Mouse (Mus musculus): ENCODE measurements around the gene Vezf1. TPM values are rescaled to one million over a fixed set of nuclear protein-coding genes. Genes with fewer than 3 reads are reported as not detected.
"Not testable (repeated sequence)": the region's sequence is repeated elsewhere in the genome, so short reads cannot be mapped to it uniquely, and the experiment has no call there.

The Vezf1 gene
- total RNA-seq (2021), result 10 to 100 TPM; 24.4 to 26.2 TPM

- intact Hi-C loops (cut with DNase I), result loop anchor here (5.0 to 10.0 kb wide), 2 partner anchors 120 to 757 kb away; no protein-coding TSS in a partner anchor
- peak; percentile 69 to 76 for DNase-seq (ENCODE audit: low spot score in 2 of 2)
Observed at GRCm38 (mm10) chr11:88067586-88068410, at the start of gene Vezf1. Gene Vezf1 (plus strand): TSS chr11:88068279.

DNA sequence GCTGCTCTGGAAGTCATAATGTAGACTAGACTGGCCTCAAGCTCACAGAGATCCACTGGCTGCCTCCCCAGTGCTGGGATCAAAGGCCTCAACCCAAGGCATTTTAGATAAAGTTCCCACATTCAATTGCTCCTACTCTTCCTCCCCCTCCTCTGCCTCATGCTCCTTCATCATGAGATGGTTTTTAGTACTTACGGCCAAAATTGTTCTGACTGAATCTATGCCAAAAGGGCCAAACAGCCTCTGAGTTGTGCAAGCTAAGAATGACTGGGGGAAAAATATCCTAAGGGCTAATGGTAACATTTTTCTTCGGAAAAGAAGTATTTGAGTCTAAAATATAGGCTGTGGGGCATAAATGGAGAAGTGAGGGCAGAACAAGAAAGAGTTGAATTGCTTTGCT lies 44.1 kb upstream of the Vezf1 start:
- intact Hi-C loops (cut with DNase I), result no loop called here
- DNase-seq (ENCODE audit: low spot score in 2 of 2), result no peak

GRCm38 (mm10) chr11:88027391-88028035 lies 40.6 kb upstream of the Vezf1 start:
- no peak for DNase-seq (ENCODE audit: low spot score in 2 of 2)

GRCm38 (mm10) chr11:88028193-88028684 lies 39.8 kb upstream of the Vezf1 start:
- peak; percentile 36 to 43 for DNase-seq (ENCODE audit: low spot score in 2 of 2)

More at GRCm38 (mm10) chr11:88027391-88028035, 40.6 kb upstream of the Vezf1 start:
- intact Hi-C loops (cut with DNase I), result loop anchor here (1.0 kb wide), 1 partner anchor 40 kb away; the partner anchor contains the start of gene Dynll2

DNA sequence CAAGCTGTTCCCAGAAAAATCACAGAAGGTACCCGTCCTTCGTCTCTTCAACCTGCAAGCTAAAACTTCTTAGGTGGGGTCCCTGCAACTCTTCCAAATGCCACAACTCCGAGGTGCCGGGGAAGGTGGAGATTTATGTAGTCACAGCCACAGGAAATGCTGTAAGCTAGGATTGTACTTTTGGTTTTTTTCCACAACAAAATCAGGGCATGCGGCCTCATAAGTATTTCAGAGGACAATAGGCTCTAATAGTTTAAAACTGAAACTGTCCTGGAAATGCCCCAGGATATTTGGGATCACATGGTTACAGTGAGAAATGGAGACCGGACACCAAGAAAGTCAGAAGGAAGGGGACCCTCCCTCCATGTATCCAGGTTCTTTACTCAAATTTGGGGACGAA lies 37.9 kb upstream of the Vezf1 start:
- no peak for DNase-seq (ENCODE audit: low spot score in 2 of 2)
- intact Hi-C loops (cut with DNase I), result no loop called here

More at GRCm38 (mm10) chr11:88028193-88028684, 39.8 kb upstream of the Vezf1 start:
- intact Hi-C loops (cut with DNase I), result loop anchor here (1.0 kb wide), 1 partner anchor 41 kb away; the partner anchor contains the start of gene Dynll2

DNA sequence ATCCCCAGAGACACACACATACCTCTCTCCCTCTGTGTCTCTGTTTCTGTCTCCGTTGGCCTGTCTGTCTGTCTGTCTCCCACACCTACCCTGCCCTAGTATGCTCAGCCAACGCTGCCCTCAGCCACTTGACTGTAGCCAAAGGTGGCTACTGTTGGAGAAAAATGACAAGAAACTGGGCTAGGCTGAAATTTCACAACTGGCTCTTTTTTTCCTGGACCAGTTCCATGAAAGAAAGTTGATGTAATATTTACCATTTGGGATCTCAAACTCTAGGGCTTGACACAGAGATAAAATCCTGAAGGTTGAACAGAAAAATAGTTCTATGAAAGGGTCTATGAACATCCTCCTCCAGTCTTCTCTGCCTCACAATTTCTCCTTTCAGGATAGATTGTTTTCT lies 37.2 kb upstream of the Vezf1 start:
- intact Hi-C loops (cut with DNase I), result no loop called here
- DNase-seq (ENCODE audit: low spot score in 2 of 2), result no peak

GRCm38 (mm10) chr11:88031753-88032152 lies 36.3 kb upstream of the Vezf1 start:
- intact Hi-C loops (cut with DNase I), result no loop called here

DNA sequence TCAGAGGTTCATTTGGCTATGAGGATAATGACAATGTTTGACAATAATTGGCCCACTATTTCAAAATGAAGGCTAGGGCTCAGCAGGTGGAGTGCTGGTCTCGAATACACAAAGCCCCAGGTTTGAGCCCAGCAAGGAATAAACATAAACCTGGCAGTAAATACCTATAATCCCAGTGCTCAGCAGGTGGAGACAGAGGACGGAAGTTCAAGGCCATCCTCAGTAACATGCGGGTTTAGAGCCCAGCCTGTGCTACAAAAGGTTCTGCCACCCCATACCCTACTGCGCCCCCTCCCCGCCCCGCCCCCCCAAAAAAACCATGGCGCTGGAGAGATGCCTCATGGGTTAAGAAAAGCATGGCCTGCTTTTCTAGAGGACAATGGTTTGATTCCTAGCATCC lies 32.1 kb upstream of the Vezf1 start:
- intact Hi-C loops (cut with DNase I), result no loop called here
- no peak for DNase-seq (ENCODE audit: low spot score in 2 of 2)

More at GRCm38 (mm10) chr11:88031753-88032152, 36.3 kb upstream of the Vezf1 start:
- no peak for DNase-seq (ENCODE audit: low spot score in 2 of 2)

DNA sequence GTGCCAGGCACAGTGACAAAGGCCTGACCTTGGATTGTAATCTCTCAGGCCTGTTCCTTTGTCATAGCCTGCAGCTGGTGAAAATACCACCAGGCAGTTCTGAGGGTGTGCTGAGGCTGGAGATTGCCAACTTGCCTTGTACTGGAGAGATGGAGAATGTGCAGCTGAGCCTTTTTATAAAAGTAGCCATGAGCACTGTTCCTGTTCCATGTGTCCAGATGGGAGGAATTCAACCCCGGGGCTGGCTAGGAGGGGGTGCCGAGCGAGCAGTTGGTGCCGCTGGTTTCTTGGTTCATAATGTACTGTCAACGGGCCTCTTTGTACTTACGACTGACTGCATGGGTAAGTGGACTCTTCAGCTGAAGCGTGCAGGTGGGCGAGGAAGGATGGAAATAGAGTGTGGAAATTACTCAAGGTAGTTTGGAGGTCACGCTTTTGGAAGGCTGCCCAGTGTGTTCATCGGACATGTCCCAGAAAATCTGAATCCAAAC lies 31.3 kb upstream of the Vezf1 start:
- no peak for DNase-seq (ENCODE audit: low spot score in 2 of 2)
- intact Hi-C loops (cut with DNase I), result no loop called here

- no peak for DNase-seq (ENCODE audit: low spot score in 2 of 2)
- intact Hi-C loops (cut with DNase I), result no loop called here
Observed at GRCm38 (mm10) chr11:88037386-88037785, 30.7 kb upstream of the Vezf1 start.

DNA sequence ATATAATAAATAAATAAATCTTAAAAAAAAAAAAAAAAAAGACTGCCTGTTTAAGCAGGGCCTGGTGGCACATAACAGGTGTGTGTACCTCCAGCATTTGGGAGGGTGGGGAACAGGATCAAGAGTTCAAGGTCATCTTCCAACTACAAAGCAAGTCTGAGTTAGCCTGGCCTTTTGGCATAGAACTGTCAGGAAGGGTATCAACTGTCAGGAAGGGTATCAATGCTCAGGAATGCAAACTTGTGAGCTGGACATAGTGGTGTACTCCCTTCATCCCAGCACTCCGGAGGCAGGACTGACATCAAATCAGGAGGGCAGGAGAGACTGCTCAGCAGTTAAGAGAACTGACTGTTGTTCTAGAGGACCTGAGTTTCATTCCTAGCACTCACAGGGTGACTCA lies 29.0 kb upstream of the Vezf1 start:
- DNase-seq (ENCODE audit: low spot score in 2 of 2), result no peak
- intact Hi-C loops (cut with DNase I), result no loop called here

DNA sequence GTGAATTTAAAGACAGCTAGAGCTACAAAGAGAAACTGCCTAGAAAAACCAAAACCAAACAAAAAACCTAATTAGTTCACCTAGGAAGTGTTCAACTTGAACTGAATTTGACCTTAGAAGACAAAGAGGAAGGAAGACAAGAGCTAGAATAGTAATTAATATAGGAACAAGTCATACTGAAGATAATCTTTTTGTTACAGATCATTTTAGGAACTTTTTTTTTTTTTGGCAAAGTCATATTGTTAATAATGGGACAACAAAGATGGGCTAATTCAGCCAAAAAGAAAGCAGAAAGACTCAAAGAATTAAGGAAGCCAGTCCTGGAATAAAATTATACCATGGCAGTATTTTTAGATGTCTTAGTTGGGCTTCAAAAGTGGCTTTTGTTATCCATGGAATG lies 23.8 kb upstream of the Vezf1 start:
- intact Hi-C loops (cut with DNase I), result no loop called here
- DNase-seq (ENCODE audit: low spot score in 2 of 2), result no peak

DNA sequence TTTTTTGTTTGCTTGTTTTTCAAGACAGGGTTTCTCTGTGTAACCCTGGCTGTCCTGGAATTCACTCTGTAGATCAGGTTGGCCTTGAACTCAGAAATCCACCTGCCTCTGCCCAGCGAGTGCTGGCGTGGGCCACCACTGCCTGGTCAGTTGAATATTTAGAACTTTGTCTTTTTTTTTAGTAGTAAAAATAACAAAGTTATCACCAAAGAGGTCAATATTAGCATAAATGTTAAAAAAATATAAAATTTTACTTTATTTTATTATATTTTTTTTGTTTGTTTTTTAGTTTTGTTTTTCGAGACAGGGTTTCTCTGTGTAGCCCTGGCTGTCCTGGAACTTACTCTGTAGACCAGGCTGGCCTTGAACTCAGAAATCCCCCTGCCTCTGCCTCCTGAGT lies 22.9 kb upstream of the Vezf1 start:
- DNase-seq (ENCODE audit: low spot score in 2 of 2); intact Hi-C loops (cut with DNase I): not testable (repeated sequence)

- intact Hi-C loops (cut with DNase I), result no loop called here
- no peak for DNase-seq (ENCODE audit: low spot score in 2 of 2)
Observed at GRCm38 (mm10) chr11:88045878-88046277, 22.2 kb upstream of the Vezf1 start.

DNA sequence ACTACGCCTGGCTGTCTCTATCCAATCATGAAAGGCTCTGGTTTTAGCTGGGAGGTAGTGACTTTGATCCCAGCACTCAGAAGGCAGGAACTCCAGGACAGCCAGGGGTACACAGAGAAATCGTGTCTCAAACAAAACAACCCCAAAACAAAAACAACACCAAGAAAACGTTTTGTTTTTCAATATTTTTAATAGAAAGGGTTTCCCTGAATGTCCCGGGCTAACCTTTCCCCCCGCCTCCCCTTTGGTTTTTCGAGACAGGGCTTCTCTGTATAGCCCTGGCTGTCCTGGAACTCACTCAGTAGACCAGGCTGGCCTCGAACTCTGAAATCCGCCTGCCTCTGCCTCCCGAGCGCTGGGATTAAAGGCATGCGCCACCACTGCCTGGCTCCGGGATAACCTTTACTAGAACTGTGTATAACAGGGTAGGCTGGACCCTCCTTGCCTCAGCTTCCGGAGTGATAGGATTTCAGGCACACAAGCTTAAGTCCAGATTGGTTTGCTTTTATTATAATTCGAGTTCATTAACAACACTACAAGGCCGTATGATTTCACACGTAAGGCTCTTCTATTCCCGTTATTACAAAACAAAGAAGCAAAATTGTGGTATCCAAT lies 21.6 kb upstream of the Vezf1 start:
- no peak for DNase-seq (ENCODE audit: low spot score in 2 of 2)
- intact Hi-C loops (cut with DNase I), result no loop called here

- peak; percentile 98 for DNase-seq (ENCODE audit: low spot score in 2 of 2)
- intact Hi-C loops (cut with DNase I), result loop anchor here (1.0 kb wide), 1 partner anchor 60 kb away; the partner anchor contains the start of gene Dynll2
Observed at GRCm38 (mm10) chr11:88046944-88047794, 20.9 kb upstream of the Vezf1 start, which contains the start of gene Srsf1. Gene Srsf1 (plus strand): TSS chr11:88047373.

- DNase-seq (ENCODE audit: low spot score in 2 of 2), result peak; percentile 75 to 81
Observed at GRCm38 (mm10) chr11:88047871-88048531, 20.1 kb upstream of the Vezf1 start.

GRCm38 (mm10) chr11:88048961-88049670 lies 19.0 kb upstream of the Vezf1 start:
- intact Hi-C loops (cut with DNase I), result no loop called here

More at GRCm38 (mm10) chr11:88047871-88048531, 20.1 kb upstream of the Vezf1 start:
- intact Hi-C loops (cut with DNase I), result loop anchor here (1.0 kb wide), 1 partner anchor 61 kb away; the partner anchor contains the start of gene Dynll2

More at GRCm38 (mm10) chr11:88048961-88049670, 19.0 kb upstream of the Vezf1 start:
- no peak for DNase-seq (ENCODE audit: low spot score in 2 of 2)
